Mouse (Mus musculus) kidney, postnatal 10 days (tissue): ENCODE results near the gene Tmc2.

Experiments
- DNase-seq: peaks from one replicate; pipeline ENCODE4 v3.0.0; 2021; ENCODE audit warnings: mixed read lengths

The Tmc2 gene

GRCm38 (mm10) chr2:130303014-130303413, 108.0 kb downstream of the Tmc2 start:
- no peak for DNase-seq
